Mouse (Mus musculus): ENCODE measurements at regions not wholly inside any gene's neighbourhood (a gene's known extent, or its start where the extent isn't known, plus 50 kb on each side); places are given as distances from the start of the nearest gene placed in this dataset.
A peak's percentile ranks its signal among the peaks of the same experiment; 100 is the strongest.

- no peak for DNase-seq (ENCODE audit: low spot score)
These were observed 75.0 kb downstream of the Nat3 start for GRCm38 (mm10) chr8:67598687-67599086.

- DNase-seq (ENCODE audit: low spot score): no peak
These were observed 98.6 kb downstream of the Nat3 start for GRCm38 (mm10) chr8:67622213-67622612.

GRCm38 (mm10) chr8:67631691-67632090, 108.0 kb downstream of the Nat3 start:
- peak; percentile 46 for DNase-seq (ENCODE audit: low spot score)

- no peak for DNase-seq (ENCODE audit: low spot score)
These were observed 108.6 kb downstream of the Nat3 start for GRCm38 (mm10) chr8:67632290-67632689.
